ENCODE assay signal across 14 mouse cellular contexts in genomic region chr2:148325854-148326387, GRCm38 (mm10).
DNase-seq lines count a peak whose midpoint lies in the region; ATAC-seq lines count a peak whose summit lies in the region.
"Had no signal": no experiment of that assay in that cellular context is flagged by ENCODE, and none has a peak within 500 bp of the region (broad histone marks: within the 10 kb centered on the region; RNA-seq: fewer than 3 reads in every experiment).

No protein-coding gene starts in this region.

- H3K27ac ChIP-seq in midbrain, embryonic 10.5 days (replicated peaks) = no peak overlapping the region
- no peak overlapping the region for H3K27ac ChIP-seq in midbrain, embryonic 16.5 days (ENCODE audit: low read length)
- no peak overlapping the region for H3K27ac ChIP-seq in embryonic facial prominence, embryonic 14.5 days (replicated peaks; ENCODE audit: low read depth, low read length)
- H3K27ac ChIP-seq in limb, embryonic 15.5 days = peak overlapping the region; percentile 43; the same call in 1 of the 2 replicates
- H3K27ac ChIP-seq: forebrain, embryonic 10.5 days; liver, embryonic 15.5 days had no signal

- no peaks in the 10 kb centered on the region for H3K9me3 ChIP-seq in midbrain, embryonic 10.5 days (replicated peaks)
- no peaks in the 10 kb centered on the region for H3K9me3 ChIP-seq in midbrain, embryonic 16.5 days (replicated peaks; ENCODE audit: control insufficient read depth, low read length, poor library complexity, severe bottlenecking)
- no peaks in the 10 kb centered on the region for H3K9me3 ChIP-seq in embryonic facial prominence, embryonic 14.5 days (ENCODE audit: control insufficient read depth, low read length)
- H3K9me3 ChIP-seq in limb, embryonic 15.5 days = no peaks in the 10 kb centered on the region
- H3K9me3 ChIP-seq: forebrain, embryonic 10.5 days; liver, embryonic 15.5 days had no signal

- H3K9ac ChIP-seq in midbrain, embryonic 16.5 days (ENCODE audit: low read depth, low read length) = no peak overlapping the region
- H3K9ac ChIP-seq in embryonic facial prominence, embryonic 14.5 days (ENCODE audit: low read depth, low read length) = no peak overlapping the region
- no peak overlapping the region for H3K9ac ChIP-seq in limb, embryonic 15.5 days
- H3K9ac ChIP-seq: liver, embryonic 15.5 days had no signal

- H3K4me1 ChIP-seq in midbrain, embryonic 10.5 days = 0 out of 2 replicates have a peak, but pooled peaks cover 3% of the 10 kb centered on the region
- no peaks in the 10 kb centered on the region for H3K4me1 ChIP-seq in midbrain, embryonic 16.5 days (ENCODE audit: control insufficient read depth, insufficient read depth, low read length)
- peaks cover 19% of the 10 kb centered on the region for H3K4me1 ChIP-seq in embryonic facial prominence, embryonic 14.5 days (ENCODE audit: control insufficient read depth, insufficient read depth, low read length)
- H3K4me1 ChIP-seq in limb, embryonic 15.5 days = peaks cover 5% of the 10 kb centered on the region; the same call in 1 of the 2 replicates
- H3K4me1 ChIP-seq: forebrain, embryonic 10.5 days; liver, embryonic 15.5 days had no signal

- no peak overlapping the region for H3K4me3 ChIP-seq in midbrain, embryonic 10.5 days
- H3K4me3 ChIP-seq in midbrain, embryonic 16.5 days (ENCODE audit: low read depth, low read length) = no peak overlapping the region
- H3K4me3 ChIP-seq in embryonic facial prominence, embryonic 14.5 days (ENCODE audit: low read depth, low read length) = no peak overlapping the region
- no peak overlapping the region for H3K4me3 ChIP-seq in limb, embryonic 15.5 days
- H3K4me3 ChIP-seq: forebrain, embryonic 10.5 days; liver, embryonic 15.5 days had no signal

- no peak overlapping the region for H3K4me2 ChIP-seq in midbrain, embryonic 16.5 days (ENCODE audit: low read length)
- H3K4me2 ChIP-seq in embryonic facial prominence, embryonic 14.5 days (ENCODE audit: low read depth, low read length) = no peak overlapping the region
- H3K4me2 ChIP-seq in limb, embryonic 15.5 days = no peak overlapping the region
- H3K4me2 ChIP-seq: liver, embryonic 15.5 days had no signal

- no peaks in the 10 kb centered on the region for H3K27me3 ChIP-seq in midbrain, embryonic 10.5 days (ENCODE audit: low read depth, poor library complexity, severe bottlenecking)
- no peaks in the 10 kb centered on the region for H3K27me3 ChIP-seq in midbrain, embryonic 16.5 days (ENCODE audit: control insufficient read depth, insufficient read depth, low read depth, low read length)
- no peaks in the 10 kb centered on the region for H3K27me3 ChIP-seq in embryonic facial prominence, embryonic 14.5 days (replicated peaks; ENCODE audit: control insufficient read depth, insufficient read depth, low read length)
- no peaks in the 10 kb centered on the region for H3K27me3 ChIP-seq in limb, embryonic 15.5 days
- H3K27me3 ChIP-seq: liver, embryonic 15.5 days had no signal

- DNase-seq in midbrain, embryonic 10.5 days (ENCODE audit: low spot score) = peak; percentile 18
- DNase-seq in embryo, embryonic 10.5 days (ENCODE audit: low spot score) = peak; percentile 41
- DNase-seq in embryonic facial prominence, embryonic 14.5 days (ENCODE audit: low spot score) = peak; percentile 66
- DNase-seq in cerebellum, adult 18-20 months = no peak
- no peak for DNase-seq in urinary bladder, postnatal 4 days (ENCODE audit: low spot score in 2 of 2)
- DNase-seq: adrenal gland, postnatal 36 days; heart, postnatal 36 days; kidney, postnatal 14 days had no signal

- WGBS in midbrain, embryonic 10.5 days = 63% methylated on average over 4 of the region's 4 CpGs
- WGBS in midbrain, embryonic 16.5 days = 60% methylated on average over 4 of the region's 4 CpGs
- 30% methylated on average over 4 of the region's 4 CpGs for WGBS in embryonic facial prominence, embryonic 14.5 days
- WGBS in limb, embryonic 15.5 days = 38% methylated on average over 4 of the region's 4 CpGs

- no peaks in the 10 kb centered on the region for H3K36me3 ChIP-seq in midbrain, embryonic 10.5 days
- no peaks in the 10 kb centered on the region for H3K36me3 ChIP-seq in midbrain, embryonic 16.5 days (ENCODE audit: control insufficient read depth, insufficient read depth, low read length)
- H3K36me3 ChIP-seq in embryonic facial prominence, embryonic 14.5 days (ENCODE audit: control insufficient read depth, insufficient read depth, low read length) = no peaks in the 10 kb centered on the region
- H3K36me3 ChIP-seq in limb, embryonic 15.5 days = no peaks in the 10 kb centered on the region
- H3K36me3 ChIP-seq: forebrain, embryonic 10.5 days; liver, embryonic 15.5 days had no signal

- ATAC-seq in midbrain, embryonic 16.5 days = no peak
- ATAC-seq in embryonic facial prominence, embryonic 14.5 days (ENCODE audit: low read depth) = peak; percentile 18; the same call in 1 of the 2 replicates
- no peak for ATAC-seq in limb, embryonic 15.5 days (ENCODE audit: insufficient number of reproducible peaks, low FRiP score, low TSS enrichment, low read depth)
- ATAC-seq: CD4-positive, CD25-positive, alpha-beta regulatory T cell, adult 4 months; intestine, postnatal 0 days had no signal

Comparison
In these comparisons a context has a peak if more than half of its experiments do, and no peak if none do; other contexts are left out.
1. DNase-seq: peak in midbrain, embryonic 10.5 days (single experiment), embryo, embryonic 10.5 days (single experiment) and embryonic facial prominence, embryonic 14.5 days (single experiment); none in cerebellum, adult 18-20 months (0 of 2) and urinary bladder, postnatal 4 days (0 of 2).